Mouse (Mus musculus) lung, postnatal 36 days (tissue): ENCODE measurements around the gene Elp6.

Experiments used
- DNase-seq: peaks from one replicate; pipeline ENCODE4 v3.0.0; 2022; ENCODE audit warnings: mixed read lengths

Elp6 gene

DNA sequence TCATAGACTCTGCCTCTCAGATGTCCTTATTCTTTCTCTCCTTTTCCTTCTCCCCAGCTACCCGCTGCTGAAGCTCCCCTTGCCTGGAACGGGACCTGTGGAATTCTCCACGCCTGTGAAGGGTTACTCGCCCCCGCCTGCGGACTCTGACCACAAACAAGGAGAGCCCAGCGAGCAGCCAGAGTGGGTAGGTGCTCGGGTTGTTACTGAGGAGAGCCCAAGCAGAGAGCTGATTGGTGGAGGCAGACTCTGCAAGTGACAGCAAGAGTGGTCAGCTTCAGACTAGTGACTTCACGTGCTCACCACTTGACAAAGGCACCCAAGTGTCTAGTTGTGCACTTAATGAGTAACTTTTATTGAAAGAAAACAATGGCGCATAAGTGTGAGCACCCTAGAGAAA is 57.4 kb downstream of the Elp6 start:
- peak; percentile 61 for DNase-seq

DNA sequence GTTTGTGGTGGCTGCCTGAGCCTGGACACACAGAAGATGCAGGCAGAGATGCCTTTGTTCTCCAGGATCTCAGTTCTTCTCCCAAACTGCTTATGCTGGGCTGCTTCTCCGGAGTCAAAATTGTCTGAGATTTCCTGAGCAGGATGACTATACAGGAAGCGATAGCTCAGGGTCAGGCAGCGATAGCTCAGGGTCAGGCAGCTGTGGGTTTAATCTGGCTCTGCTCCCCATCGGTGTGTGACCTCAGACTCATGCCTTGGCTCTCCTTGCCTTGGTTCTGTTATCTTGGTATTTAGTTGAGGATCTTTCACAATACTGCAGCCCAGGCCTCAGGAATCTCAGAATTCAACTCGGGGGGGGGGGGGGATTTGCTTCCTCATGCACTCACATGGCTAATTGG is 61.8 kb downstream of the Elp6 start:
- DNase-seq = no peak

DNA sequence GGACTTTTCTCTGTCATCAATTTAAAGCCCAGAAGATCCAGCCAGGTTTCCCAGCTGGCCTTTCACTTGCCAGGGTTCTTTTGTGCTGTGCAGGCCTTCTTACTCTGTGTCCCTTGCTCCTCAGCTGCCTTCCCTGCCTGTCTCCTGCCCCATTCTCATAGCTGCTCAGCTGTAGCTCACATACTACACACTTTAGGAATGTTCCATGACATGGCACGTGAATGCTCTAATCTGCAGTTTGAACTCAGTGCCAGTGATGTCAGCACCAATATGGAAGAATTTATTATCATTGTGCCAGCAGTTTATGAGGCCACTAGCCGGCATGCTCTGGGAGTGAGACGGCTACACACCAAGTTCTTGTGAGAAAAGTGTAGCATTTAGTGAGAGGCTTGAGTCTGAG is 64.9 kb downstream of the Elp6 start:
- no peak for DNase-seq
